Mouse (Mus musculus) lung, embryonic 16.5 days (tissue): ENCODE data around the gene Il17rb. TPM values are rescaled to one million over a fixed set of nuclear protein-coding genes. Genes with fewer than 3 reads are reported as not detected.
A peak's percentile ranks its signal among the peaks of the same experiment; 100 is the strongest.

Source experiments
- ATAC-seq: fragments of 200-750 bp; cut with Nextera tagmentation; 2 replicates; pipeline ENCODE4 v1.8.0; 2017; ENCODE audit warnings: low read depth, mild to moderate bottlenecking, moderate library complexity
- H3K27ac ChIP-seq: fragments of 300-500 bp; sonication (generic); 2 replicates; pipeline ENCODE4 v1.5.1; 2014; ENCODE audit warnings: mild to moderate bottlenecking, control low read depth, low read length
- H3K27me3 ChIP-seq: fragments of 300-500 bp; sonication (generic); 2 replicates; pipeline ENCODE4 v1.6.1; 2014; ENCODE audit warnings: low read depth, low read length, mixed read lengths; ENCODE audit not compliant: control insufficient read depth, insufficient read depth
- H3K36me3 ChIP-seq: fragments of 300-500 bp; sonication (generic); 2 replicates; pipeline ENCODE4 v1.6.1; 2014; ENCODE audit warnings: low read length; ENCODE audit not compliant: control insufficient read depth, insufficient read depth
- H3K4me1 ChIP-seq: fragments of 300-500 bp; sonication (generic); replicated peaks from 2 replicates; pipeline ENCODE4 v1.6.1; 2014; ENCODE audit warnings: low read length, mixed read lengths; ENCODE audit not compliant: control insufficient read depth, insufficient read depth
- H3K4me2 ChIP-seq: fragments of 300-500 bp; sonication (generic); 2 replicates; pipeline ENCODE4 v1.6.1; 2014; ENCODE audit warnings: low read depth, low read length, control low read depth
- H3K4me3 ChIP-seq: fragments of 300-500 bp; sonication (generic); 2 replicates; pipeline ENCODE4 v1.5.1; 2014; ENCODE audit warnings: mild to moderate bottlenecking, low read length, control low read depth
- H3K9ac ChIP-seq: fragments of 300-500 bp; sonication (generic); 2 replicates; pipeline ENCODE4 v1.6.1; 2014; ENCODE audit warnings: low read length, control low read depth
- H3K9me3 ChIP-seq: fragments of 300-500 bp; sonication (generic); 2 replicates; pipeline ENCODE4 v1.6.1; 2016; ENCODE audit warnings: low read length; ENCODE audit not compliant: control insufficient read depth
- WGBS: fragments of 180-500 bp; shearing (Covaris S2); extraction: QIAGEN DNeasy Blood & Tissue Kit; methylation state at CpG from one replicate; pipeline ENCODE4 v1.1.7; 2014; 5-methylcytosine and 5-hydroxymethylcytosine counted together
- polyA plus RNA-seq: library from polyadenylated mRNA; unstranded; fragments of >200 nt; fragmentation: Nextera tagmentation; extraction: Ambion mirVana; gene quantifications from 2 replicates; pipeline ENCODE4 v1.2.1, GENCODE M21; 2015

Il17rb gene
- polyA plus RNA-seq, 1 experiment from 2014 or later, result 0.92 TPM

- WGBS, result 90% methylated on average over 8 of the region's 8 CpGs
- ATAC-seq, result no peak
- Histone ChIP-seq H3K9ac (no peak overlapping the region), H3K27ac (no peak overlapping the region), H3K9me3 (no peaks in the 10 kb centered on the region), H3K27me3 (no peaks in the 10 kb centered on the region), H3K36me3 (no peaks in the 10 kb centered on the region), H3K4me3 (no peak overlapping the region), H3K4me2 (no peak overlapping the region), H3K4me1 (no peaks in the 10 kb centered on the region)
Measured at GRCm38 (mm10) chr14:30019375-30019774, 10.7 kb upstream of the Il17rb start.

DNA sequence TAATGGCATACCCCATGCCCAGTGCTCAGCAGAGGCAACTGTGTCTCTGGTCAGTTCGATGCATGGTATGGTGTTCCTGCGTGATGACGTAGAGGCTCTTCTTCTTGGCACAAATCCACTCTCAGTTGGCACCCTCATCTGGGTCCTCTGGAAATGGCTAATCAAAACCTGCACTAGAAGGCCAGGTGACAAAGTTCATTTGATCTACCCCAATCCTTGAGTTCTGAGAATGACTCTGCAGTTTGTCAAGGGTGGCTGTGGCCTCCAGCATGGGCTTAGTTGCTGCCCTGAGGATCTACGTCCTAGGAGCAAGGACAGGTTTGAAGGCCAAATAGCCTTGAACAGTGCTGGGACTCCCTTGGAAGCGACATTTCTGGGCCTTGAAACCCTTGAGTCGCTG lies 10.2 kb upstream of the Il17rb start:
- H3K4me2 ChIP-seq, result no peak overlapping the region
- H3K27me3 ChIP-seq, result no peaks in the 10 kb centered on the region
- H3K9ac ChIP-seq, result no peak overlapping the region
- H3K27ac ChIP-seq, result no peak overlapping the region
- no peaks in the 10 kb centered on the region for H3K4me1 ChIP-seq
- no peak for ATAC-seq
- WGBS, result 90% methylated on average over 6 of the region's 6 CpGs
- no peaks in the 10 kb centered on the region for H3K9me3 ChIP-seq
- H3K4me3 ChIP-seq, result no peak overlapping the region
- no peaks in the 10 kb centered on the region for H3K36me3 ChIP-seq

- ATAC-seq, result no peak
Measured at GRCm38 (mm10) chr14:30018463-30018801, 9.7 kb upstream of the Il17rb start.

DNA sequence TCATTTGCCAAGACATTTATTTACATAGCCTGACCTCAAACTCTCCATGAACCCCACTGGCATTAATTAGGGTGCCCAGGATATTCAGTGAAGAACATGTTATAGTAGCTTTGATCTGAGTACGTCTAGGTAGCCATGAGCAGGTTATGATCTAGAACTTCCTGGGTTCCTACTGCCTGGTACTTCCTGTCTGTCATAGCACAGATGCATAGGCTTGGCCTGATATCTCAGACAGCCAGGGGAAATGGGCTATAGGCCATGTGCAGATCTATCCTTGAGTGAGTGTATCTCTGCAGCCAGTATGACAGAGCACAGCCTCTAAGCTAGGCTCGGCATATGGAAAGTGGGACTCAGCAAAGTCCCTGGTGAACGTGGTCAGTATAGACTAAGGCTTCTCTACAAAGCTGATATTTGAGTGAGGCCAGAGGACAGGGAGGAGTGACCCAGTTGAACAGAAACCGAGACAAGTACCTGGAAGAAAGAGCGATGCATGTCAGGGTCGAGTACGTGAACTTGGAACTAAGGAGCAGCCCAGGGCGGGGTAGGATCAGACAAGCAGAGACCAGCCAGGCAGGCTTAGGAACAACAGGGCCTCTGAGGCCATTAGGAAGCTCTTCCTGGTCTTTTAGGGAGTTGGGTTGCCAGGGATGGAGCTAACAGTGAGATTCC lies 9.2 kb upstream of the Il17rb start:
- no peak overlapping the region for H3K9ac ChIP-seq
- H3K36me3 ChIP-seq, result no peaks in the 10 kb centered on the region
- H3K4me3 ChIP-seq, result no peak overlapping the region
- 77% methylated on average over 8 of the region's 8 CpGs for WGBS
- no peak overlapping the region for H3K4me2 ChIP-seq
- no peaks in the 10 kb centered on the region for H3K9me3 ChIP-seq
- H3K27ac ChIP-seq, result no peak overlapping the region
- no peak for ATAC-seq
- H3K4me1 ChIP-seq, result no peaks in the 10 kb centered on the region
- no peaks in the 10 kb centered on the region for H3K27me3 ChIP-seq

More at GRCm38 (mm10) chr14:30018463-30018801, 9.7 kb upstream of the Il17rb start:
- Histone ChIP-seq H3K4me1 (no peaks in the 10 kb centered on the region), H3K9ac (no peak overlapping the region), H3K9me3 (no peaks in the 10 kb centered on the region), H3K36me3 (no peaks in the 10 kb centered on the region), H3K27me3 (no peaks in the 10 kb centered on the region), H3K27ac (no peak overlapping the region), H3K4me2 (no peak overlapping the region), H3K4me3 (no peak overlapping the region)
- 94% methylated on average over 4 of the region's 4 CpGs for WGBS

- Histone ChIP-seq H3K4me3 (no peak overlapping the region), H3K27me3 (no peaks in the 10 kb centered on the region), H3K27ac (no peak overlapping the region), H3K36me3 (no peaks in the 10 kb centered on the region), H3K9me3 (no peaks in the 10 kb centered on the region), H3K9ac (no peak overlapping the region), H3K4me2 (no peak overlapping the region), H3K4me1 (no peaks in the 10 kb centered on the region)
- 77% methylated on average over 5 of the region's 5 CpGs for WGBS
- no peak for ATAC-seq
Measured at GRCm38 (mm10) chr14:30016666-30017065, 8.0 kb upstream of the Il17rb start.

- H3K9ac ChIP-seq, result no peak overlapping the region
- H3K9me3 ChIP-seq, result no peaks in the 10 kb centered on the region
- H3K4me3 ChIP-seq, result no peak overlapping the region
- 67% methylated on average over 1 of the region's 1 CpGs for WGBS
- peaks cover 4% of the 10 kb centered on the region for H3K4me1 ChIP-seq
- no peaks in the 10 kb centered on the region for H3K27me3 ChIP-seq
- H3K27ac ChIP-seq, result no peak overlapping the region
- no peak overlapping the region for H3K4me2 ChIP-seq
- no peaks in the 10 kb centered on the region for H3K36me3 ChIP-seq
- no peak for ATAC-seq
Measured at GRCm38 (mm10) chr14:30015008-30015407, 6.3 kb upstream of the Il17rb start.

DNA sequence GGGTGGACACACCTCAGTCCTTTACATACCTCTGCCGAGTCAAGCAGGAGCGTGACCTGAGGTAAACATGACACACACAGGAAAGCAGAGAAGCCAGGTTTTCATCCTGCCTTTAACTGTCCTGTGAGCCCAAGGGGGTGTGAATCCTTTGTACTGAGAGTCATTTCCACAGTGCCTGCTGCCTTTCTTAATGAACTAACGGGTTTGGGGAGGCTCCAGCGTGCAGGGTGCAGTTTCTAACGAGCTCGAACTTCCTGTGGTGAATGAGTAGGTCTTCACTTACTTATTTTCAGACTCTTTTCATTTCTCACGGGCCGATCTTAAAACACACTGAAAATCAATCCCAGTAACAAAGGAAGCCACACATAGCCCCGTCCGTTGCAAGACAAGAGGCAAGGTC lies 5.8 kb upstream of the Il17rb start:
- Histone ChIP-seq H3K4me2 (no peak overlapping the region), H3K36me3 (no peaks in the 10 kb centered on the region), H3K9me3 (no peaks in the 10 kb centered on the region), H3K27ac (no peak overlapping the region), H3K4me3 (no peak overlapping the region), H3K4me1 (peaks cover 9% of the 10 kb centered on the region), H3K9ac (no peak overlapping the region), H3K27me3 (no peaks in the 10 kb centered on the region)
- 57% methylated on average over 10 of the region's 10 CpGs for WGBS
- ATAC-seq, result no peak

- Histone ChIP-seq H3K27me3 (no peaks in the 10 kb centered on the region; the same call in 1 of the 2 replicates), H3K9me3 (no peaks in the 10 kb centered on the region), H3K4me1 (peaks cover 11% of the 10 kb centered on the region), H3K36me3 (no peaks in the 10 kb centered on the region), H3K4me2 (no peak overlapping the region), H3K9ac (no peak overlapping the region), H3K27ac (no peak overlapping the region), H3K4me3 (no peak overlapping the region)
- ATAC-seq, result no peak
- WGBS, result 66% methylated on average over 10 of the region's 10 CpGs
Measured at GRCm38 (mm10) chr14:30011886-30012560, 3.3 kb upstream of the Il17rb start.

DNA sequence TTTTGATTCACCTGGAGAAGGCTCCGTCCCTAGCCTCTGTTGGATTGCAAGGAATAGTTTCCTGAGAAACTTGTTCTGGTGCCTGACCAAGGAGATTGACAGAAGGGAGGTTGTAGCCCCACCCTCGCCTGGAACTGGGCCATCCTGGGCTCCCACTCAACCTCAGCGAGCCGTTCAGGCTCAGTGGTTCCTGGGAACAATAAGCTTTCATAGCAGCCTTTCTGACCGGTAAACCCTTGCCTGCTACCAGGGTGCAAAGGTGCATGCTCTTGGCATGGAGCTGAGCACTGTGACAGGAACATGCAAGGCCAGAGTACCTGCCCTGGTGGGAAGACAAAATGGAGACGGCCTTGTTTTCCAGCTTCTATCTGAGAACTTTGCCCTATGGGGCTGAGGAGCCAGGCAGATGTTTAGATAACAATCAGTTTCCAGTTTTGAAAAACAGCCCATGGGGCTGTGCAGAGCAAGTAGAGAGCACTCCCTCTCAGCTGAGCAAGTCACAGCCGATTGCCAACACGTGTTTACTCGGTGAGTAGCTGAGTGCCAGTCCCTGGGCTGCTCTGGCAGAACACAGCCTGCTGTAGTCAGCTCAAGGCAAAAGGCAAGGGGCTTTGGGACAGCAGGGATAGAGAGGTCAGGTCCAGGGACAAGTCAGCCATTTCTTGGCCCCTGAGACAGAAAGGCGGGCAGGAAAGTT lies 1.3 kb upstream of the Il17rb start:
- no peaks in the 10 kb centered on the region for H3K36me3 ChIP-seq
- H3K4me1 ChIP-seq, result peaks cover 11% of the 10 kb centered on the region
- no peak overlapping the region; the same call in 1 of the 2 replicates for H3K4me3 ChIP-seq
- peak overlapping the region; percentile 82; the same call in 1 of the 2 replicates for H3K4me2 ChIP-seq
- no peak overlapping the region; the same call in 1 of the 2 replicates for H3K27ac ChIP-seq
- H3K27me3 ChIP-seq, result no peaks in the 10 kb centered on the region; the same call in 1 of the 2 replicates
- ATAC-seq, result peak; percentile 40
- 48% methylated on average over 10 of the region's 10 CpGs for WGBS
- H3K9me3 ChIP-seq, result no peaks in the 10 kb centered on the region
- H3K9ac ChIP-seq, result no peak overlapping the region
